Mouse (Mus musculus) midbrain, embryonic 14.5 days (tissue): ENCODE results near the gene Prap1. TPM values are rescaled to one million over a fixed set of nuclear protein-coding genes. Genes with fewer than 3 reads are reported as not detected.

Source experiments
- ATAC-seq: fragments of 200-750 bp; cut with Nextera tagmentation; 2 replicates; pipeline ENCODE4 v1.8.0; 2017; ENCODE audit warnings: moderate number of reproducible peaks, moderate library complexity; ENCODE audit not compliant: low FRiP score, low TSS enrichment
- DNase-seq: peaks from one replicate; pipeline ENCODE4 v3.0.0-alpha.2; 2015
- H3K27ac ChIP-seq: fragments of 300-500 bp; sonication (generic); replicated peaks from 2 replicates; pipeline ENCODE4 v1.5.1; 2014; ENCODE audit warnings: mild to moderate bottlenecking, low read depth, low read length, moderate library complexity
- H3K27me3 ChIP-seq: fragments of 300-500 bp; sonication (generic); 2 replicates; pipeline ENCODE4 v1.6.1; 2014; ENCODE audit warnings: low read length, control low read depth, mixed read lengths; ENCODE audit not compliant: control insufficient read depth, insufficient read depth
- H3K36me3 ChIP-seq: fragments of 300-500 bp; sonication (generic); 2 replicates; pipeline ENCODE4 v1.6.1; 2014; ENCODE audit warnings: low read length, control low read depth; ENCODE audit not compliant: control insufficient read depth, insufficient read depth
- H3K4me1 ChIP-seq: fragments of 300-500 bp; sonication (generic); 2 replicates; pipeline ENCODE4 v1.6.1; 2014; ENCODE audit warnings: mild to moderate bottlenecking, antibody characterized with exemption, low read length, control low read depth; ENCODE audit not compliant: control insufficient read depth, insufficient read depth
- H3K4me2 ChIP-seq: fragments of 300-500 bp; sonication (generic); 2 replicates; pipeline ENCODE4 v1.6.1; 2014; ENCODE audit warnings: mild to moderate bottlenecking, low read length, moderate library complexity
- H3K4me3 ChIP-seq: fragments of 300-500 bp; sonication (generic); replicated peaks from 2 replicates; pipeline ENCODE4 v1.5.1; 2014; ENCODE audit warnings: low read depth, low read length
- H3K9ac ChIP-seq: fragments of 300-500 bp; sonication (generic); replicated peaks from 2 replicates; pipeline ENCODE4 v1.6.1; 2014; ENCODE audit warnings: mild to moderate bottlenecking, low read length, moderate library complexity
- H3K9me3 ChIP-seq: fragments of 300-500 bp; sonication (generic); 2 replicates; pipeline ENCODE4 v1.6.1; 2016; ENCODE audit warnings: low read length, control low read depth, mixed read lengths; ENCODE audit not compliant: control insufficient read depth
- WGBS: fragments of 180-500 bp; shearing (Covaris S2); extraction: QIAGEN DNeasy Blood & Tissue Kit; methylation state at CpG from one replicate; pipeline ENCODE4 v1.1.7; 2014; 5-methylcytosine and 5-hydroxymethylcytosine counted together
- polyA plus RNA-seq: library from polyadenylated mRNA; unstranded; fragments of >200 nt; fragmentation: Nextera tagmentation; extraction: Ambion mirVana; gene quantifications from 2 replicates; pipeline ENCODE4 v1.2.1, GENCODE M21; 2014

Gene Prap1
- polyA plus RNA-seq, 1 experiment from 2014 or later = not detected

DNA sequence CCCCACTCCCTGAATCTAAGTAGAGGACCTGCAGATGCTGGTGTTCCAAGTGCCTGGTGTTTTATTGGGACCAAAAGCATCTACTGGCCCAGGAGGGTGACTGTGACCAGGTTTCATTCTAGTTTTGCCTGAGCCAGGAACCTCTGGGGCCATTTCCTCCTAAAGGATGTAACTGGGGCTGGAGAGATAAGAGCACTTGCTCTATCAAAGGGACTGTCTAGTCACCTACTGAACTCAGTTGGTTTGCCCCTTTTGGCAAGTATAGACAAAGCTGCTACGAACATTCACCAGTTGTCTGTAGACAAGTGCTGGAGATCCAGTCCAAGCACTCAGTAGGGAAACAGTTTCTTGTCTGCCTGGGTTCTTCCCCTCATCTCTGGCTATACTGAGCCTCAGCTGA is 5.3 kb downstream of the Prap1 start:
- WGBS = 85% methylated on average over 1 of the region's 1 CpGs

DNA sequence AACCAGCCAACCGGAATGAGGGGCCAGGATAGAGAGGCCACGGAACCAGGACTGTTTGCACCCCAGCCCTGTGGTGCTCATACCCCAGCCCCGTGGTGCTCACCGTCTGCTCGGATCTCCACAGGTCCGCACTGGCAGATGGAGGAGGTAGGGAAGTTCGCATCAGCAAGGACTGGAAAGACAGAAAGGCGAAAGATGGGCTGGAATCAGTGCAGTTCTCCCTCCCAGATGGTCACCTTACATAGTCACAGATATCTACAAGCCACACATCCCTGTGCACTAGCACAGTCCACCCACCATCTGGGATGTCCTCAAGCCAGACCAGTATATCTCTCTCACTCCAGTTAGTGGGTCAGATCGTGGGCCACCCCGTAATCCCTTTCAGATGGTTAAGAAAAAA is 8.3 kb downstream of the Prap1 start:
- H3K27ac ChIP-seq = no peak overlapping the region
- DNase-seq (no peak), ATAC-seq (no peak)
- peaks cover 16% of the 10 kb centered on the region for H3K36me3 ChIP-seq
- peaks cover 8% of the 10 kb centered on the region for H3K4me1 ChIP-seq
- WGBS = 68% methylated on average over 10 of the region's 10 CpGs
- H3K9ac ChIP-seq = peak overlapping the region; percentile 60; the same call in 1 of the 2 replicates
- no peaks in the 10 kb centered on the region for H3K9me3 ChIP-seq
- H3K27me3 ChIP-seq = no peaks in the 10 kb centered on the region
- H3K4me2 ChIP-seq = peak overlapping the region; percentile 70
- H3K4me3 ChIP-seq = peak overlapping the region; percentile 35

More for the DNA sequence above, 5.3 kb downstream of the Prap1 start:
- no peak overlapping the region for H3K4me3 ChIP-seq
- H3K4me2 ChIP-seq = no peak overlapping the region
- no peak overlapping the region for H3K27ac ChIP-seq
- ATAC-seq (no peak), DNase-seq (no peak)
- no peaks in the 10 kb centered on the region for H3K9me3 ChIP-seq
- no peaks in the 10 kb centered on the region for H3K36me3 ChIP-seq
- peaks cover 8% of the 10 kb centered on the region for H3K4me1 ChIP-seq
- H3K9ac ChIP-seq = no peak overlapping the region
- no peaks in the 10 kb centered on the region for H3K27me3 ChIP-seq

DNA sequence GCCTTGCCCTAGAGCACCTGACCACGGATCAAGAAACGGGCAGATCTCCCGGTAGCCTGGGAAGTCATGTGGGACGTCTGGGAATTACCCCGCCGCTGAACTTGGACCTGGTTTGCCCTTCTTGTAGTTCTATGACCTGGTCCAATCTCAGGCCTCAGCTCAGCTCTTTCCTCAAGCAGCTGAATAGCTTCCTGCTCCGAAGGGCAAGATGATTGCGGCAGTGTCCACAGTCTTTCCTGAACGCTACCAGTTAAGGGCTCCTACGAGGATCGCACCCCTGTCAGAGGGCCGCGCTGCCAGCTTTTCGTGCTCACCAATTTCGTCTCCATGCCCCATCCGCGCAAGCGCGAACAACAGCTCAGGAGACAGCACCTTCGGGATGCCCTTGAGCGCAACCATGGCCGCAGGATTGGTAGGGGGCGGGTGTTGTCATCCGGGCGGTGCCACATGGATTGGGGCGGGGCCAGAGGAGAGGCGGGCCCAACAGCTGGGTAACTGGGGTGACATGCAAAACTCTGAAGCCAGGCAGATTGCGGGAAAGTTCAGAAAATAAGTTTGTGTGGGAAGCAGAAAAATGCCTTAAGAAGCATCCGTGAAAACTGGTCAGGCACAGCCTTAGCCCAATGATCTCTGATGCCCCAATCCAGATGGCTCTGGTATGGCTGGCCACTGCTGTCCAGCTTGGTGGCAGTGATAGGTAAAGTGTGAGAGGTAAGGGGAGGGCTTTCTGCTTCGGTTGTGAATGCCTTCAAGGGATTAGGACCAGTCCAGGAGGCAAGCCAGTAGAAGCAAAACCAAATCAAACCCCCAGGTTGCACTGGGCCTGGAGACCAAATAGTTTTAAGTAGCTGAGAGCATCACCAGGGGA is 9.0 kb downstream of the Prap1 start, which contains the start of gene Fuom:
TSS of gene Fuom (minus strand) at position 449 of the 868 bp plus-strand sequence.
- ATAC-seq = peak; percentile 73; the same call in 1 of the 2 replicates
- H3K27ac ChIP-seq = no peak within 1 kb of the TSS
- under 1% methylated on average over 30 of the region's 30 CpGs for WGBS

DNA sequence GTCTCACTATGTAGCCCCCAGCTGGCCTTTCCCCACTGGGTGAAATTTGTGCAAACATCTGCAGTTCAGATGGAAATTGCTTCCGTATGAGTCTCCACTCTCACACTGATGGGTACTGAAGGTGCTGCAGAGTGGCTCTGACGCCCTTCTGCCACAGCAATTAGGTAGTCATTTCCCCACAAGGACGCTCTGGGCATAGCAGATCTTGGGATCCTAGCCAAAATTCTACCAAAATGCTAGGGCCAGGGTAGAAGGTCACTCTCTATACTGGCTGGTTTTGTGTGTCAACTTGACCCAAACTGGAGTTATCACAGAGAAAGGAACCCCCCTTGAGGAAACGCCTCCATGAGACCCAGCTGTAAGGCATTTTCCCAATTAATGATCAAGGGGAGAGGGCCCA is 10.8 kb downstream of the Prap1 start:
- ATAC-seq (no peak), DNase-seq (no peak)
- peaks cover 8% of the 10 kb centered on the region for H3K4me1 ChIP-seq
- no peak overlapping the region for H3K4me3 ChIP-seq
- no peak overlapping the region for H3K27ac ChIP-seq
- no peaks in the 10 kb centered on the region for H3K9me3 ChIP-seq
- H3K27me3 ChIP-seq = no peaks in the 10 kb centered on the region
- no peak overlapping the region for H3K9ac ChIP-seq
- 90% methylated on average over 4 of the region's 4 CpGs for WGBS
- H3K4me2 ChIP-seq = no peak overlapping the region
- H3K36me3 ChIP-seq = peaks cover 37% of the 10 kb centered on the region

More for the DNA sequence above, 9.0 kb downstream of the Prap1 start, which contains the start of gene Fuom:
- Histone ChIP-seq H3K9ac (peak within 1 kb of the TSS; percentile 60), H3K36me3 (peaks cover 22% of the 10 kb centered on the region), H3K4me1 (peaks cover 8% of the 10 kb centered on the region), H3K4me2 (peak within 1 kb of the TSS; percentile 70), H3K4me3 (peak within 1 kb of the TSS; percentile 35), H3K9me3 (no peaks in the 10 kb centered on the region), H3K27me3 (no peaks in the 10 kb centered on the region)
- DNase-seq = peak; percentile 80

DNA sequence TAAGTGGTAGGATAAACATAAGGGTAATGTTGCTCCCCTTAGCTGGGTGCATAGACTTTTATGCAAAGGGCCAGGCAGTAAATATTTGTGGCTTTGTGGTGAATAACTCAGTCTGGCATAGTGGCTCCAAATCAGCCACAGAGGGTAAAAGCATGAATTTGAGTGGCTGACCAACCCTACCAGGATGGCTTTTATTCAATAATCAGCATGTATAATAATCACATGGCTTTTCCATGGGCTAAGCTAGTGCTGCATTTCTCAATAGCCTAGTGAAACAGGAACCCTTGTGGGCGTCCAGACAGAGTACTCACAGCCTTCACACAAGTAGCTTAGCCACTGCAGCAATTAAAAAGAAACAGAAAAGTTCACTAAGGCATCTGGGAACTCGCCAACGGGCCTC is 18.7 kb downstream of the Prap1 start:
- H3K9ac ChIP-seq = no peak overlapping the region
- H3K36me3 ChIP-seq = peaks cover 58% of the 10 kb centered on the region
- H3K27ac ChIP-seq = no peak overlapping the region
- H3K4me3 ChIP-seq = no peak overlapping the region
- 74% methylated on average over 3 of the region's 3 CpGs for WGBS
- H3K9me3 ChIP-seq = no peaks in the 10 kb centered on the region
- no peak overlapping the region for H3K4me2 ChIP-seq
- no peak for ATAC-seq
- DNase-seq = no peak
- no peaks in the 10 kb centered on the region for H3K27me3 ChIP-seq
- H3K4me1 ChIP-seq = peaks cover 7% of the 10 kb centered on the region; the same call in 1 of the 2 replicates

DNA sequence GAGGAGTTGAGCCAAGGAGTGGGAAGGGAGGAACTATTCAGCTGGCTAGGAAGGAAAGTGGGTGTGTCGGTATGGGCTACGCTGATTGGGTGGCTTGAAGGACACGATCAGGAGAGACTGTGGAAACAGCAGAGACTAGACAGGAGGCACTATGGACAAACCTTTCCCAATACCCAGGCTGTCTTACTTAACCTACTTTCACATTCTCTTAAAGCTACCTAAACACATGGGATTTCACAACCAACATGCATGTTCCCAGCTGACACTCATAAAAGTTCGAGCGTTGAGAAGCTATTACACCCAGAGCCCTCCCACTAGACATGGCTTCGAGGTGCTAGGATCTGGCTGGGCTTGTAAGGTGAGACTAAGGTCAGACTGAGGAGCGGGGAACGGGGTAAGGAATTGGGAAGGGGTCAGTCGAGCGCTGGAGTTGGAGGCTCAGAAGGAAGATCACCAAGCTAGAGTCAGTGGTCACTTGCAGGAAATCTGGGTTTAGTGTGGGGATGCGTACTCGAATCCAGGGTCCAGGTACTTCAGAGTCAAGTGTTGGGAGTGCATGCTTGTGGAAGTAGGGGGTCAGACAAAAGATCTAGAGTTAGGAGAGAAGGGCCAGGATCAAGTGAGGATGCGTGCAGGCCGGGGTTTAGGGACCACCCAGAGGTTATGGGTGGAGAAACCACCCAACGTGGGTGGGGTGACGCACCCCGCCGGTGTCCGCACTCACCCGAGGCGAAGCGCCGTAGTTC is 22.6 kb downstream of the Prap1 start, which contains the start of gene Paox:
TSS of gene Paox (plus strand) at position 217 of the 746 bp plus-strand sequence.
- H3K27me3 ChIP-seq = no peaks in the 10 kb centered on the region
- H3K4me3 ChIP-seq = peak within 1 kb of the TSS; percentile 70
- H3K9ac ChIP-seq = peak within 1 kb of the TSS; percentile 93
- WGBS = 5% methylated on average over 23 of the region's 23 CpGs
- peaks cover 22% of the 10 kb centered on the region for H3K36me3 ChIP-seq
- peak within 1 kb of the TSS; percentile 83 for H3K27ac ChIP-seq
- peak; percentile 55 for ATAC-seq
- DNase-seq = peak; percentile 66
- no peaks in the 10 kb centered on the region for H3K9me3 ChIP-seq
- H3K4me1 ChIP-seq = peaks cover 11% of the 10 kb centered on the region; the same call in 1 of the 2 replicates
- H3K4me2 ChIP-seq = peak within 1 kb of the TSS; percentile 80

DNA sequence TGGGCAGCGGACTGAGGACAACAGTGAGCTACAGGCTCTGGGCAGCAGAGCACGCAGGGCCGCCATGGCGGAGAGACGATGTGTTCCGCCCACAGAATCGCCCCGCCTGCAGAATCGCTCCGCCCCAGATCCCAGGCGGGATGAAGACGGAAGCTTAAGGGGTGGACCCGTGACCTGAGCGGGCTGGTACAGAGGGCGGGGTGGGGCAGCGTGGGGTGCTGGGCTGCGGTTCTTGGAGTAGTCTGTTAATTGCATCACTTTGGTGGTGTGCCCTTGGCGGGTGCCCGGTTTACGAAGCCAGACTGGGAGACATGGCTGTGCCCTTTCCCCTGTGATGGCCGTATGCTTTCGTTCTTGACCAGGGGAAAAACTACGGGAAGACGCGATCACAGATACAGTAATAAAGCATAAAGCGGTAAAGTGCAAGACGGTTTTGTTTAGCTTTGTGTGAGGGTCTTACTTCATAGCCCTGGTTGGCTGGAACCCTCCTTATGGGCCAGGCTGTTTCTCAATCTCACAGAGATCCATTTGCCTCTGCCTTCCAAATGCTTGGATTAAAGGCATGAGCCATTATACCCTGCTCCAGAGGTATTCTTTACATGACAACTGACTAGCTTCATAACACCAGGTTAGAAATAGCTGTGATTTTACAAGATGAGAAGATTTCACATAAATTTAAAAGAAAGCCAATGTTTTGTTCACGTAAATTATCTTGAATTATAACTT is 23.3 kb downstream of the Prap1 start, which contains the start of gene Echs1:
TSS of gene Echs1 (minus strand) at position 148 of the 726 bp plus-strand sequence.
- peak within 1 kb of the TSS; percentile 83 for H3K27ac ChIP-seq
- ATAC-seq (peak; percentile 93), DNase-seq (peak; percentile 88)
- peaks cover 15% of the 10 kb centered on the region for H3K36me3 ChIP-seq
- peak within 1 kb of the TSS; percentile 70 for H3K4me3 ChIP-seq
- peak within 1 kb of the TSS; percentile 93 for H3K9ac ChIP-seq
- H3K9me3 ChIP-seq = no peaks in the 10 kb centered on the region
- WGBS = 4% methylated on average over 28 of the region's 28 CpGs
- peaks cover 11% of the 10 kb centered on the region; the same call in 1 of the 2 replicates for H3K4me1 ChIP-seq
- H3K4me2 ChIP-seq = peak within 1 kb of the TSS; percentile 80
- H3K27me3 ChIP-seq = no peaks in the 10 kb centered on the region

DNA sequence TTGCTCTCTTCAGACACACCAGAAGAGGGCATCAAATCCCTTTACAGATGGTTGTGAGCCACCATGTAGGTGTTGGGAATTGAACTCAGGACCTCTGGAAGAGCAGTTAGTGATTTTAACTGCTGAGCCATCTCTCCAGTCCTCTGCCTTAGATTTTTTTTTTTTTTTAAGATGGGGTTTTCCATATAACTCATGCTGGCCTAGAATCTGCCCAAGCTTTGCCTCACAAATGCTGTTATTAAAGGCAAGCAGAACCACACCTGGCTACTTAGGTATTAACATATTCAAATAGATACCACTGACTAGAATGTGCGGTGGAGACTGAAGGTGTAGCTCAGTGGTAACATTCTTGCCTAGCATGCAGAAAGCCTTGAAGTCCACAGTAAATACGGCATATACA is 27.3 kb downstream of the Prap1 start:
- Histone ChIP-seq H3K27me3 (no peaks in the 10 kb centered on the region), H3K27ac (no peak overlapping the region), H3K36me3 (no peaks in the 10 kb centered on the region), H3K4me3 (no peak overlapping the region), H3K9me3 (no peaks in the 10 kb centered on the region), H3K4me1 (peaks cover 12% of the 10 kb centered on the region; the same call in 1 of the 2 replicates), H3K9ac (no peak overlapping the region), H3K4me2 (no peak overlapping the region)
- no peak for DNase-seq
- ATAC-seq = no peak
- WGBS = 89% methylated on average over 2 of the region's 2 CpGs
